In the genomic region with DNA sequence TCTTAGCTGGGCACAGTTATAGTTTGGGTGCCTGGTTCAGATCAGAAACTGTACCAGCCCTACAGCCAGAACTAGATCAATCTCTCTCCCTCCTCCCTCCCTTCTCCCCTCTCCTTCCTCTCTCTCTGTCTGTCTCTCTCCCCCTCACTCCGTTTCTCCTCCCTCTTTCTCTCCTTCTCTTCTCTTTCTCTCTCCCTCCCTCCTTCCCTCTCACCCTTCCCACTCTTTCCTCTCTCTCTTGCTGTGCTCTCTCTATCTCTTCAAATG, we compare ENCODE assay signal across 9 mouse cellular contexts.
DNase-seq lines count a peak whose midpoint lies in the region; ATAC-seq and TF ChIP-seq lines count a peak whose summit lies in the region.
"Had no signal": no experiment of that assay in that cellular context is flagged by ENCODE, and none has a peak within 500 bp of the region (broad histone marks: within the 10 kb centered on the region; RNA-seq: fewer than 3 reads in every experiment).

No protein-coding gene starts in this region.

- ATAC-seq in heart, postnatal 0 days (ENCODE audit: insufficient read depth, low read depth), result no peak
- no peak for ATAC-seq in embryonic facial prominence, embryonic 14.5 days (ENCODE audit: low read depth)
- ATAC-seq in hindbrain, embryonic 15.5 days (ENCODE audit: low FRiP score, low read depth), result 0 out of 2 replicates have a peak, but pooled peaks have one; percentile 12
- peak; percentile 17; the same call in 1 of the 2 replicates for ATAC-seq in midbrain, postnatal 0 days (ENCODE audit: low FRiP score)

- no peaks in the 10 kb centered on the region for H3K36me3 ChIP-seq in heart, postnatal 0 days (replicated peaks; ENCODE audit: control insufficient read depth, insufficient read depth, low read length)
- H3K36me3 ChIP-seq in embryonic facial prominence, embryonic 14.5 days (ENCODE audit: control insufficient read depth, insufficient read depth, low read length), result no peaks in the 10 kb centered on the region
- H3K36me3 ChIP-seq in hindbrain, embryonic 15.5 days, result no peaks in the 10 kb centered on the region
- H3K36me3 ChIP-seq in midbrain, postnatal 0 days (ENCODE audit: insufficient read depth, low read length), result no peaks in the 10 kb centered on the region

- peak overlapping the region; percentile 49; the same call in 1 of the 2 replicates for H3K9ac ChIP-seq in heart, postnatal 0 days (replicated peaks; ENCODE audit: low read depth, low read length)
- H3K9ac ChIP-seq in embryonic facial prominence, embryonic 14.5 days (ENCODE audit: low read depth, low read length), result peak overlapping the region; percentile 67
- H3K9ac ChIP-seq in hindbrain, embryonic 15.5 days, result peak overlapping the region; percentile 57; the same call in 1 of the 2 replicates
- H3K9ac ChIP-seq in midbrain, postnatal 0 days (replicated peaks; ENCODE audit: low read length, poor library complexity, severe bottlenecking), result peak overlapping the region; percentile 65

- peak overlapping the region; percentile 40 for H3K4me3 ChIP-seq in heart, postnatal 0 days (ENCODE audit: low read depth, low read length)
- H3K4me3 ChIP-seq in embryonic facial prominence, embryonic 14.5 days (ENCODE audit: low read depth, low read length), result peak overlapping the region; percentile 47
- H3K4me3 ChIP-seq in hindbrain, embryonic 15.5 days, result peak overlapping the region; percentile 44
- H3K4me3 ChIP-seq in midbrain, postnatal 0 days (ENCODE audit: low read depth, low read length), result peak overlapping the region; percentile 51
- H3K4me3 ChIP-seq: megakaryocyte, embryonic 14.5 days had no signal

- no peak for TF ChIP-seq CTCF in heart, postnatal 0 days (IDR thresholded peaks at IDR 0.05; ENCODE audit: low read depth)
- no peak for TF ChIP-seq CTCF in midbrain, postnatal 0 days (IDR thresholded peaks at IDR 0.05)

- no peak for TF ChIP-seq EP300 in heart, postnatal 0 days (IDR thresholded peaks at IDR 0.05; ENCODE audit: low read depth)

- DNase-seq in heart, postnatal 0 days (ENCODE audit: low spot score), result no peak
- DNase-seq in heart, postnatal 25 days (ENCODE audit: low spot score), result no peak
- DNase-seq in embryonic facial prominence, embryonic 14.5 days (ENCODE audit: low spot score), result no peak
- DNase-seq in midbrain, postnatal 0 days (ENCODE audit: low spot score), result no peak
- no peak for DNase-seq in adrenal gland, postnatal 14 days
- no peak for DNase-seq in thymus, postnatal 10 days (ENCODE audit: low spot score in 2 of 2)
- no peak for DNase-seq in left cerebral cortex, postnatal 10 days (ENCODE audit: extremely low spot score in 1 of 2, low spot score in 2 of 2)

- H3K27me3 ChIP-seq in heart, postnatal 0 days (ENCODE audit: control insufficient read depth, insufficient read depth, low read length), result no peaks in the 10 kb centered on the region
- H3K27me3 ChIP-seq in embryonic facial prominence, embryonic 14.5 days (replicated peaks; ENCODE audit: control insufficient read depth, insufficient read depth, low read length), result no peaks in the 10 kb centered on the region
- no peaks in the 10 kb centered on the region for H3K27me3 ChIP-seq in hindbrain, embryonic 15.5 days
- no peaks in the 10 kb centered on the region for H3K27me3 ChIP-seq in midbrain, postnatal 0 days (ENCODE audit: insufficient read depth, low read length)

- WGBS in heart, postnatal 0 days, result 5% methylated on average over 1 of the region's 1 CpGs
- 9% methylated on average over 1 of the region's 1 CpGs for WGBS in embryonic facial prominence, embryonic 14.5 days
- WGBS in hindbrain, embryonic 15.5 days, result 5% methylated on average over 1 of the region's 1 CpGs
- WGBS in midbrain, postnatal 0 days, result 0% methylated on average over 1 of the region's 1 CpGs

- intact Hi-C loops in heart, postnatal 25 days (cut with DNase I), result loop anchor here (2.0 to 5.0 kb wide), 4 partner anchors 51 to 246 kb away; no protein-coding TSS in a partner anchor
- intact Hi-C loops in left cerebral cortex, postnatal 10 days (cut with DNase I), result no loop called here

- peaks cover 9% of the 10 kb centered on the region; the same call in 1 of the 2 replicates for H3K4me1 ChIP-seq in heart, postnatal 0 days (ENCODE audit: control insufficient read depth, insufficient read depth)
- peaks cover 11% of the 10 kb centered on the region for H3K4me1 ChIP-seq in embryonic facial prominence, embryonic 14.5 days (ENCODE audit: control insufficient read depth, insufficient read depth, low read length)
- H3K4me1 ChIP-seq in hindbrain, embryonic 15.5 days (replicated peaks), result peaks cover 57% of the 10 kb centered on the region
- 0 out of 2 replicates have a peak, but pooled peaks cover 5% of the 10 kb centered on the region for H3K4me1 ChIP-seq in midbrain, postnatal 0 days (ENCODE audit: insufficient read depth, low read length)

- H3K9me3 ChIP-seq in heart, postnatal 0 days (replicated peaks; ENCODE audit: control insufficient read depth, low read length), result no peaks in the 10 kb centered on the region
- H3K9me3 ChIP-seq in embryonic facial prominence, embryonic 14.5 days (ENCODE audit: control insufficient read depth, low read length), result no peaks in the 10 kb centered on the region
- H3K9me3 ChIP-seq in hindbrain, embryonic 15.5 days, result no peaks in the 10 kb centered on the region
- H3K9me3 ChIP-seq in midbrain, postnatal 0 days (ENCODE audit: low read length), result no peaks in the 10 kb centered on the region
- H3K9me3 ChIP-seq: megakaryocyte, embryonic 14.5 days had no signal

- peak overlapping the region; percentile 54; the same call in 1 of the 2 replicates for H3K27ac ChIP-seq in heart, postnatal 0 days (ENCODE audit: low read depth)
- peak overlapping the region; percentile 71; the same call in 1 of the 2 replicates for H3K27ac ChIP-seq in embryonic facial prominence, embryonic 14.5 days (replicated peaks; ENCODE audit: low read depth, low read length)
- H3K27ac ChIP-seq in hindbrain, embryonic 15.5 days (replicated peaks), result peak overlapping the region; percentile 90
- peak overlapping the region; percentile 88 for H3K27ac ChIP-seq in midbrain, postnatal 0 days (ENCODE audit: low read depth, low read length)

- H3K4me2 ChIP-seq in heart, postnatal 0 days (ENCODE audit: low read depth, low read length), result peak overlapping the region; percentile 61
- H3K4me2 ChIP-seq in embryonic facial prominence, embryonic 14.5 days (ENCODE audit: low read depth, low read length), result peak overlapping the region; percentile 73
- H3K4me2 ChIP-seq in hindbrain, embryonic 15.5 days, result peak overlapping the region; percentile 68
- peak overlapping the region; percentile 63 for H3K4me2 ChIP-seq in midbrain, postnatal 0 days (ENCODE audit: low read depth, low read length, poor library complexity, severe bottlenecking)

Comparison
In these comparisons a context has a peak if more than half of its experiments do, and no peak if none do; other contexts are left out.
1. ATAC-seq: peak in hindbrain, embryonic 15.5 days (single experiment) and midbrain, postnatal 0 days (single experiment); none in heart, postnatal 0 days (single experiment) and embryonic facial prominence, embryonic 14.5 days (single experiment).
2. Peak in every context shown above with its lines, with median percentiles within 50 percentile points of each other: H3K27ac ChIP-seq, H3K4me2 ChIP-seq, H3K4me3 ChIP-seq and H3K9ac ChIP-seq.